Mouse (Mus musculus) E14TG2a.4 (cell line): ENCODE results near the gene Tshr.

ENCODE experiments used
- CTCF ChIP-seq: conservative IDR thresholded peaks from 2 replicates; pipeline ENCODE4 v1.5.1; 2014; ENCODE audit warnings: low read length
- NANOG ChIP-seq: IDR thresholded peaks from 2 replicates; pipeline ENCODE4 v1.6.1; 2014; ENCODE audit warnings: borderline replicate concordance, low read length, mixed read lengths
- POU5F1 ChIP-seq: IDR thresholded peaks from 2 replicates; pipeline ENCODE4 v1.6.1; 2014; ENCODE audit warnings: low read length, borderline replicate concordance

DNA sequence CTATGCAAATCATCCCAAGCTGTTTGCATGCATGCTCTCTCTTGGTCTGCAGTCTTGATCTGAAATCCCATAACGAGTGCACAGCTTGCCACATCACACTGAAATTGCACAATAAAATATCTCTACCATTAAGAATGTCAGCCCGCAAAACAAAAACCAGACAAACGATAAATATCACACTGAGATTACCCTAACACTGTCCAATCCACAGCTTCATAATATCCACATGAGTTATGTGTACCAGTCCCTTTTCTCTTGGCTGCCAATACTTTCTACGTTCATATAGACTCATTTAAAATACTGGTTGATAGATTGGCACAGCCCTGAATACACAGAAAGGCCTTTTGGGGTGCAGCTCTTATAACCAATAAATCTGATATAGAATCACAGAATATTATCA lies 102.0 kb downstream of the Tshr start:
- TF ChIP-seq CTCF, result no peak
- TF ChIP-seq NANOG, result no peak
- no peak for TF ChIP-seq POU5F1
